Mouse (Mus musculus) activated CD4-positive, CD25-positive, alpha-beta regulatory T cell, adult 4 months (primary cell): ENCODE measurements around the gene Dock7. TPM values are rescaled to one million over a fixed set of nuclear protein-coding genes. Genes with fewer than 3 reads are reported as not detected.
"Not testable (repeated sequence)": the region's sequence is repeated elsewhere in the genome, so short reads cannot be mapped to it uniquely, and the experiment has no call there.

ENCODE experiments used
- ATAC-seq: one replicate; pipeline ENCODE4 v1.8.0; 2017
- polyA plus RNA-seq, 2 experiments: library from polyadenylated mRNA; unstranded; fragments of 100-300 nt; shearing (Covaris generic); gene quantifications; one replicate each; pipeline ENCODE4 v1.2.1; 2017

Dock7 gene
- polyA plus RNA-seq, 2 experiments from 2014 or later = 1.2 TPM; not detected in 1

- no peak for ATAC-seq
These were observed 115.1 kb downstream of the Dock7 start for GRCm38 (mm10) chr4:99005574-99005973.

DNA sequence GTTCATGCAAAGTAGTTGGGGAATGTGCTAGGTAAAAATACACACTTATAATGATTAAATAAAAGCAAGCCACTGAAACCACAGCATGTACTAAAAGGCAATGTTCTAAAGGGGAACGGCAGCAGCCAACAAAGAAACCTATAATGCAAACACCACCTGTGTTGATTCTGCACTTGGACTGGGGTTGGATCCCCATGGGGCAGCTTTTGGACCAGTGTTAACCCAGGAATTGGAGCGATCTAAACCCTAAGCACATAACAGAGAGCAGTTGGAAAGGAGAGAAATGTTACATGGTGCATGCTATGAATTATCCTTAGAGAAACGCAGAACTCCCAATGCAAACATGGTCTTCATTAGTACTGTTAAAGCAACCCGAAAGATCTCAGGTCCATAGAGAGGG, 127.2 kb downstream of the Dock7 start:
- no peak for ATAC-seq

DNA sequence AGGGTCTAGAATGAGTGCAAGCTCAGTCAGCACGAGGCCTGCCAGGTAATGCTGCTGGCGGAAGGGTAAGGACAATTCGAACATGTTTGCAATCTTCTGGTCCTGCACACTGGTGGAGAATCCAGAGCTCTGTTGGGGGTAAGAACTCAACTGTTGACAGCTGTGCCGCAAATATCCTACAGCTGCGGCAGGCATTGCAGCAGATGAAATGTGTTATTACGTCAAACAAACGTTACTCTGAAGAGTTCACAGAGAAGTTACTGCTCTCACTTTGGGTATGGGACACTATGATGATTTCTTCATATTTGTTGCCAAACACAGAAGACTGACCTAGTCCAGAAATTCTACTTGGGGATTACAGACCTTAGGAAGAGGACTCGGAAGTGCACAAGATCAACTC, 136.0 kb downstream of the Dock7 start:
- no peak for ATAC-seq

DNA sequence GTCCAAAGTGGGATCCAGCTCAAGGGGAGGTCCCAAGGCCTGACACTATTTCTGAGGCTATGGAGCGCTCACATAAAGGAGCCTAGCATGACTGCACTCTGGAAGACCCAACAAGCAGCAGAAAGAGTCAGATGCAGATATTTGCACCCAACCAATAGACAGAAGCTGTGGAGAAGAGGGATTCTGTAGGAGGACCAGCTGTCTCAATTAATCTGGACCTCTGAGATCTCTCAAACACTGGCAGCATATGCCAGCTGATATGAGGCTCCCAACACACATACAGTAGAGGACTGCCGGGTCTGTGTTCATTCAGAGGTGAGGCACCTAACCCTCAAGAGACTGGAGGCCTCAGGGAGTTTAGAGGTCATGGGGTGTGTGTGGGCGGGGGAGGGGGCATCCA, 140.7 kb downstream of the Dock7 start:
- ATAC-seq = not testable (repeated sequence)

- no peak for ATAC-seq
These were observed 142.0 kb downstream of the Dock7 start for GRCm38 (mm10) chr4:98978693-98979092.

GRCm38 (mm10) chr4:98978288-98978687, 142.4 kb downstream of the Dock7 start:
- ATAC-seq = not testable (repeated sequence)

- no peak for ATAC-seq
These were observed 145.0 kb downstream of the Dock7 start for GRCm38 (mm10) chr4:98975741-98976140.

- no peak for ATAC-seq
These were observed 150.8 kb downstream of the Dock7 start for GRCm38 (mm10) chr4:98969946-98970345.

DNA sequence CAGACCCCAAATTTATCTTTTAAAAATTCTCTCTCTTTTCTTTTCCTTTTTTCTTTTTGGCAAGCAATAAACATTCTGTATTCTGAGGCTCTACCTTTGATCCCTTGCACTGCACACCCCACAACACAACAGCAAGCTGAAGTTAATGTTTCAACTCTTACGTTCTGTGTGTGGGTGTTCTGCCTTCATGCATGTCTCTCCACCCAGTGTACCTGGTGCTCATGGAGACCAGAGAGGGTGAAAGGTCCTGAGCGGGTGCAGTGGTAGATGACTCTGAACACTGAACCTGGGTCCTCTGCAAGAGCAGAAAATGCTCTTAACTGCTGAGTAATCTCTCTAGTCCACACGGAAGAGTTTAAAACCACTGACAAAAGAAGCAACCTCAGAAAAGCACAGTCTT, 160.5 kb downstream of the Dock7 start:
- no peak for ATAC-seq

GRCm38 (mm10) chr4:98955986-98956385, 164.7 kb downstream of the Dock7 start:
- no peak for ATAC-seq

- ATAC-seq = no peak
These were observed 170.2 kb downstream of the Dock7 start for GRCm38 (mm10) chr4:98950563-98950962.

GRCm38 (mm10) chr4:98938210-98938609, 182.5 kb downstream of the Dock7 start:
- not testable (repeated sequence) for ATAC-seq

- no peak for ATAC-seq
These were observed 184.7 kb downstream of the Dock7 start for GRCm38 (mm10) chr4:98936036-98936435.

DNA sequence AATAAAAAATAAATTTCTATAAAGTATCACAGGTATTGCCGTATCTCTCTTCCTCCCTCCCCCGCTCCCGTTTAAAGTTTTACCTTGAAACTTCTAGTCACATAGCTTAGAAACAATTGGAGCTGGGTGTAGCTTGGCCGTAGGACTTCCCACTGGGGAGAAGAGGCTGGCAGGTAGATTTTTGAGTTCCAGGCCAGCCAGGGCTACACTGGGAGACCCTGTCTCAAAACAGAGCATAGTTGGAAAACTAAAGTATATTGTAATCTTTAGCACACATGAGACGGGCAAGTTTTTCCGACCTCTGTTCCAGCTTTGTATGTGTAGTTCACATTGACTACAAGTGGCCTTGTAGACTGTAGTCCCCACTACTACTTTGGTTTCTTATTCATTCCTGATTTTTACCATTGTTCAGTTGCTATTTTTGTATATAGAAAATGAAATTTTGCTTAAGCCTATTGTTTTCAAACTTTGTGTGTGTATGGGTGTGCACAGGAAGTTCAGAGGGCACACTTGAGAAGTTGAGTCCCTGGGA, 195.4 kb downstream of the Dock7 start:
- no peak for ATAC-seq

- no peak for ATAC-seq
These were observed 195.9 kb downstream of the Dock7 start for GRCm38 (mm10) chr4:98924906-98925178.

DNA sequence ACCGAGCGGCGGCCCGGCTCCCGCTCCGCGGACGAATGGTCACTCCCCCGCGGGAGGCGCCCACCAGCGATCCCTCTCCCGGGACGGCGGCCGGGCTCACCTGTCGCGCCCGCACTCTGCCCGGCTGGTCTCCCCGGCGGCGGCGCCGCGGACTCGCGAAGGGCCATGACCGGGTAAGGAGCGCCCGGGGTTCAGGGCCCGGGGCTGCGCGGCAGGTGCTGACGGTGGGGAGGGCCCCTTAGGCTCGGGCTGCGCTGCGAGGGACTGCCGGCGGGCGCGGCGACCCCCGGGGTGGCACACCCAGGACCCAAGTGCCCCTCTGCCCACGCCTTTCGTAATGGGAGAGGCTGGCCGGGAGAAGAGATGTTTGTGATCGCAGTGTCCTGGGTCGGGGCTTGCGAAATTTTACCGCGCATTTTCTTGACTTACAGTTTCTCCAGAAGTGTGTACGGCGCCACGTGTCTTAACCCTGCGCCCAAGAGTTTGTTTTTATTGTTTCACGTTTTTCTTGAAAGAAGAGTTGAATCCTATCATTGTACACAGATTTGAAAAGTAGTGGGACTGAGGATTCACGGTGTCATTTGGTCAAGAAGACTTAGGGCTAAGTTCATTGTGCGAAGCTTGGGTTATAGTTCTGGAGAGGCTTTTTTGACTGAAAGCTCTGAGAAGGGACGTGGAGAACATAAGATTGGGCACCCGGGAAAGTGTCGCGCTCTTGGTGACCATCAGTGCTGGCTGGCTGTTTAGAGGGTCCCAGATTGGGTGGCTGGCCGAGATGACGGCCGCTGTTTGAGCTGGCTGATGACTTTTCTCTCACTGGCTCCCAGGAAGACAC, 196.4 kb downstream of the Dock7 start:
- ATAC-seq = no peak

GRCm38 (mm10) chr4:98923568-98924070, 197.1 kb downstream of the Dock7 start, which contains the start of gene Usp1:
TSS of gene Usp1 (plus strand) at chr4:98923810.
- peak; percentile 0 for ATAC-seq

- ATAC-seq = peak; percentile 88
These were observed 197.8 kb downstream of the Dock7 start for GRCm38 (mm10) chr4:98922643-98923567.

- no peak for ATAC-seq
These were observed 198.6 kb downstream of the Dock7 start for GRCm38 (mm10) chr4:98922061-98922642.

DNA sequence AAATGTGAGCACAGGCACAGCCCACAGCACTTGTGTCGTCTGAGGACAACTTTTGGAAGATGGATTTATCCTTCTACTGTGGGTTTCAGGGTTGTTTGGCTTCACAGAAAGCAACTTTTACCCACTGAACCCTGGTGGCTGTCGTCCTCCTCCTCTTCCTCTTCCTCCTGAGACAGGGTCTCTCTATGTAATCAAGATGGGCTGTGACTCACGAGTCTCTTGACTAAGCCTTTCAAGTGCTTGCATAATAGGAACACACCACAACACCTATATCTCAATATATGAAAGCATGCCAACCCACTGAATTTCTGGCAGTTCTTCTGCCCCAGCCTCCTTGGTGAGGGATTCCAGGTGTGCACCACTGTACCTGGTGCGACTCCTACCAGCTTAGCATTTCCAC, 199.8 kb downstream of the Dock7 start:
- ATAC-seq = no peak

DNA sequence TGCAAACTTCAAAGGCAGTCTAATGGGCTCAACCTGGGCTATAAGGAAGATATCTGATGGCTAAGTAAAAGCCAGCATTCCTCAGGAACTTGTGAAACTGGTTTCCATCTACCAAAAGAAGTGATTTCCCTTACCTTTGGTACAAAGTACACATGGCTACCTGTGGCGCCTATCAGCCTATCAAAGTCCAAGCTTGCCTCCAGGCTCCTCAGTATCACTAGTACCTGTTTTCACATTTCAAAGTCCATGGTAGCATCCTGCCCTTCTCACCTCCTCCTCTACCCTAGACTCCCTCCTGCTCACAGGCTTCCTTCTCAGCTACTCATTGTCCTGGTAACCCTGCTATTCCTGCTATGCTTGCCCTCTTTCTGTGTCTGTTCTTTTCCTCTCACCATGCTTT, 202.5 kb downstream of the Dock7 start:
- no peak for ATAC-seq

DNA sequence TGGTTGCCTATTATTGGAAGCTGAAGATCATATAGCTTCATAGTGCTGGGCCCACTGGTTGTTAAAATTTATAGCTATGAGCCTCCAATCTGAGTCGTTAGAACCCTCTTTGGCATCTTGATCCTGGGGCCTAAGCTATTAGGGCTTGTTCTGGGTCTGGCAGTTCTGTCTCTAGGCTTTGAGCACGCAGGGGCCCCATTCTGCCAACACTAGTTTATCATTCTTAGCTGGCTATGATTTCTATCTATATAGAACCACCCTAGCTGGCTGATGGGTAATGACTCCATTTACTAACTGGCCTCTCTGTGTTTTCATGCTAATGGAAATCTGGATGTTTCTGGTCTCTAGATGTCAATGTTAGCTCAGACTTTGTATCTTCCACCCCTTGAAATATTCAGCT, 203.0 kb downstream of the Dock7 start:
- ATAC-seq = no peak

DNA sequence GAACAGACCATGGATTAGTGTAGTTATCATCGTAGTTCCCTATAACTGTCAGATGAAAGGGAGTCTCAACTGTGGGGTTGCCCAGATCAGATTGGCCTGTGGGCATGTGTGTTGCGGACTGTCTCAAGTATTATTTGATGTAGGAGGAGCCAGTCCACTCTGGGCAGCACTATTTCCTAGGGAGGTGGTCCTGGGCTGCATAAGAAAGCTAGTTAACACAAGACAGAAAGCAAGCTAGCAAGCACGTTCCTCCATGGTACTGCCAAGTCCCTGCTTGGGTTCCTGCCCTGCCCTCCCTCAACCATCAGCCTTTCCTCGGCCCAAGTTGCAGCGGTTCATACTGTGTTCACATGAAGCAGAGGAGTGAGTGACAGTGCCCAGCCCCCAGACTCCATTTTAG, 210.5 kb downstream of the Dock7 start:
- ATAC-seq = no peak
